Mouse (Mus musculus): ENCODE measurements at regions not wholly inside any gene's neighbourhood (a gene's known extent, or its start where the extent isn't known, plus 50 kb on each side); places are given as distances from the start of the nearest gene placed in this dataset.
"Not testable (repeated sequence)": the region's sequence is repeated elsewhere in the genome, so short reads cannot be mapped to it uniquely, and the experiment has no call there.

DNA sequence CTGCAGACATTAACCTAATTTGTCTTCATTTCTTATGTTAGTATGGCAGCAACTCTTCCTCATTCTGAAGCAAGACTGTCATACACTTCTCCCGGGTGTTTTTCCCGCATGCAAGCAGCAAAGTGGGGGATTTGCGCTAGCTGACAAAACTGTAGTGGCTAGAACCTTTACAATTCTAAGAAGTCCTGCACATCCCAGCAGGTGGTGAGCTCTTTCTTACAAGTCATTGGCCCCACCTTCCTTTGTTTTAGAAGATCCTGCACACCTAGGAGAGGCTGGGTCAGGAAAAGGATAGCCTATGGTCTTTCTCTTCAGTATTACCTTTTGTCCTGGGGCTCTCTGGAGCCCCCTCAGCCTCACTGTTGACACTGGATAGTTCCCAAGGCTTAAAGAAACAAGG, 134.5 kb upstream of the Camk1g start:
- H3K4me3 ChIP-seq (ENCODE audit: low read depth, low read length) = no peak overlapping the region
- WGBS = 55% methylated on average over 3 of the region's 3 CpGs
- no peak overlapping the region for H3K9ac ChIP-seq
- H3K4me1 ChIP-seq (ENCODE audit: insufficient read depth) = no peaks in the 10 kb centered on the region
- H3K4me2 ChIP-seq = no peak overlapping the region
- H3K36me3 ChIP-seq (ENCODE audit: insufficient read depth) = no peaks in the 10 kb centered on the region
- ATAC-seq (ENCODE audit: insufficient read depth) (no peak), DNase-seq (no peak)
- H3K27ac ChIP-seq (ENCODE audit: low read depth) = no peak overlapping the region
- H3K27me3 ChIP-seq (ENCODE audit: insufficient read depth, low read length) = no peaks in the 10 kb centered on the region
- TF ChIP-seq CTCF (IDR thresholded peaks at IDR 0.05; ENCODE audit: low read depth) = no peak
- no peaks in the 10 kb centered on the region for H3K9me3 ChIP-seq (ENCODE audit: low read depth, low read length)

DNA sequence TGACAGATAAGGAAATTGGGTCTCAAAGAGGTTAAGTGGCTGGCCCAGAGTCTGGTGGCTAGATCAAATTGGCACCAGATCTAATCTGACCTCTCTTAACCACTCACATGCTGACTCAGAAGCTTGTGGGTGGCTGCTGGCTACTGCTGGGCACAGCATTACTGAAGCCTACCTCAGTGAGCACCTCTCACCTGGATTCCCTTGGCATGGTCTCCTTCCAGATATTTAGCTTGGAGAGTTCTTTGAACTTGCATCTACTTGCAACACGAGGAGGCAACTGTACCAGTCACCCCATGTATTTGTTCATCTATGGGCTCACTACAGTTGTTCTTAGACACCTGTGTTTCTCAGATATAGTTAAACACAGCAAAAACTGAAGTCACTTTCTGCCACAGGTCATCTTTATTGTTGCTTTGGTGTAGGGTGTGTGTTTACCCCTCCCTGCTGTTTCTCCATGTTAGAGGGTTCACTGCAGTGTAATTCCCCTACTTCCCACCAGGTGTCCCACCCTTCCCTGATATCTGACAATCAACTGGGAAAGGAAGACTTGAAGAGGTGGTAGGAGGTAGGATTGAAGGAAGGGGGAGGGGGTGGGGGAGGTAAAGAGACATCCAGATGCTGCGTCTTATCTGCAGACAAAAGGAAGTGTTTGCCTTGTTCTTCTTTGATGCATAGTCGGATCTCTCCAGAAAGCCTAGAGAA, 133.7 kb upstream of the Camk1g start:
- Histone ChIP-seq H3K4me2 (no peak overlapping the region), H3K9ac (no peak overlapping the region), H3K27me3 (ENCODE audit: insufficient read depth, low read length) (no peaks in the 10 kb centered on the region), H3K4me3 (ENCODE audit: low read depth, low read length) (no peak overlapping the region), H3K27ac (ENCODE audit: low read depth) (no peak overlapping the region), H3K4me1 (ENCODE audit: insufficient read depth) (no peaks in the 10 kb centered on the region), H3K36me3 (ENCODE audit: insufficient read depth) (no peaks in the 10 kb centered on the region), H3K9me3 (ENCODE audit: low read depth, low read length) (no peaks in the 10 kb centered on the region)
- 30% methylated on average over 3 of the region's 3 CpGs for WGBS
- ATAC-seq (ENCODE audit: insufficient read depth) = no peak
- peak; percentile 92 for TF ChIP-seq CTCF (IDR thresholded peaks at IDR 0.05; ENCODE audit: low read depth)
- peak; percentile 81 for DNase-seq

DNA sequence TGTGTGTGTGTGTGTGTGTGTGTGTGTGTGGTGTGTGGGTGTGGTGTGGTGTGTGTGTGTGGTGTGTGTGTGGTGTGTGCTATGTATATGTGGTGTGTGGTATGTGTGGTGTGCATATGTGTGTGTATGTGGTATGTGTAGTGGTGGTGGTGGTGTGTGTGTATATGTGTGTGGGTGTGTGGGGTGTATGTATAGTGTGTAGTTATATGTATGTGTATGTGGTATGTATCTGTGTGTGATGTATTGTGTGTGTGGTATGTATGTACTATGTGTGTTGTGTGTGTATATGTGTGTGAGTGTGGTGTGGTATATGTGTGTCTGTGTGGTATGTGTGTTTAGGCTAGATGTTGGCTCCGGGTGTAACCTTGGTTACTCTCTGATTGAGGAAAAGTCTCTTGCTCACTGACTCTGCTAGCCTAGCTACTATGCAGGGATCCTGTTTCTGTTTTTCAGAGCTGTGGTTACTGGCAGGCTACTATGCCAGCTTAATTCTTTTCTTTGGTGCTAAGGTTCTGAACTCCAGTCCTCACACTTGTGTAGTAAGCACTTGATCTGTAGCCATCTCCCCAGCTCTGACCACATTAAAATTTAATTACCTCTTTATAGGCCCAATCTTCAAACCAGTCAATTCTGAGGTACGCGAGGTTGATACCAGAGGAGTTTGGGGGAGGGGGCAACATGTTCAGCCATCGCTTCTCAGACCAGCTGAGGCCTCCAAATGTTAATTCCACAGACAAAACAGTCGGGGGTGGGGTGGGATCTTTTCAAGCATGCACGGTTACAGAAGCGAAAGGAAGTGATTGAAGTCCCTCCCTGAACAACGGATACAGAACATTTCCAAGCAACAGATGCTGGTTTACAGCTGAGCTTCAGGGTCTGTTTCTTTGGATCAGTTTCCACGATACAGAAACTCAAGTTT, 126.4 kb upstream of the Camk1g start:
- Histone ChIP-seq H3K4me1 (ENCODE audit: insufficient read depth) (no peaks in the 10 kb centered on the region), H3K27ac (ENCODE audit: low read depth) (no peak overlapping the region), H3K9me3 (ENCODE audit: low read depth, low read length) (no peaks in the 10 kb centered on the region), H3K4me3 (ENCODE audit: low read depth, low read length) (no peak overlapping the region), H3K27me3 (ENCODE audit: insufficient read depth, low read length) (no peaks in the 10 kb centered on the region), H3K9ac (no peak overlapping the region), H3K4me2 (no peak overlapping the region), H3K36me3 (ENCODE audit: insufficient read depth) (no peaks in the 10 kb centered on the region)
- no peak for ATAC-seq (ENCODE audit: insufficient read depth)
- TF ChIP-seq CTCF (IDR thresholded peaks at IDR 0.05; ENCODE audit: low read depth) = no peak
- no peak for DNase-seq
- WGBS = 61% methylated on average over 9 of the region's 9 CpGs

DNA sequence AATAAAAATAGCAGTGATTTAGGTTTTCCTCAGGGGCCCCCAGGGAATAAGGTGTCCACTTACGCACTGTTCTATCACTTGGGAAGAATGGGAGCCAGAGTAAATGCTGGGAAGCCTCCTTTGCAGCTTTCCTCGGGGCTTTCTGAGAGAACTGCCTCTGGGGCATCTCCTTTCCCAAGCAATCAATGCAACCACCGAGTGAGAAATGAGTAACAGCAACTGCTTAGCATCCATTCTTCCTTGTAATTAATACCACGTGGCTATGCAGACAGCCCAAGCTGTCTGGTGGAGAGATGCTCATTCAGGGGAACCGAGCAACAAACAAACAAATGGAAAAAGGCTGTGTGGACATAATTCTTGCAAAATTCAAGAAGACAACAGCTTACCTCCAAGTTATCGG, 117.9 kb upstream of the Camk1g start:
- Histone ChIP-seq H3K27me3 (ENCODE audit: insufficient read depth, low read length) (no peaks in the 10 kb centered on the region), H3K4me2 (no peak overlapping the region), H3K27ac (ENCODE audit: low read depth) (no peak overlapping the region), H3K4me3 (ENCODE audit: low read depth, low read length) (no peak overlapping the region), H3K9ac (no peak overlapping the region), H3K9me3 (ENCODE audit: low read depth, low read length) (no peaks in the 10 kb centered on the region), H3K36me3 (ENCODE audit: insufficient read depth) (no peaks in the 10 kb centered on the region), H3K4me1 (ENCODE audit: insufficient read depth) (no peaks in the 10 kb centered on the region)
- 58% methylated on average over 6 of the region's 6 CpGs for WGBS
- DNase-seq = no peak
- ATAC-seq (ENCODE audit: insufficient read depth) = no peak
- no peak for TF ChIP-seq CTCF (IDR thresholded peaks at IDR 0.05; ENCODE audit: low read depth)

DNA sequence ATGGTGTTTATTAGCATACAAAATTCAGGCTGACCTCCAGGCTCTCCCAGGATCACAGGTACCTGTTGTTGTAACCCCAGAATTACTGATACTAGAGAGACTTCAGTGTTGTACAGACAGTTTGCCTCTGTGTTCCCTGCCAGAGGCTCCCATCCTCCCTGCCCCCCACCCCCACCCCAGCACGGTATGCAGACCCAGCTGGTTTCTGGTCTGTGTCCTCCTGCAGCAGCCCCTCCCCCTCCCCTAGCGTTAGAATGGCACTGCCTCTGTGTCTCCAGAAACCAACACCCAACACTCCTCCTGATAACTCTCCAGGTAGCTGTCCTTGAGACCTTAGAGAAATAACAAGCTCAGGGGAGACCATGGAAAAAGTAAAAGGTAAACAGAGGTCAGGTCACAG, 116.6 kb upstream of the Camk1g start:
- H3K4me3 ChIP-seq (ENCODE audit: low read depth, low read length); H3K4me1 ChIP-seq (ENCODE audit: insufficient read depth); ATAC-seq (ENCODE audit: insufficient read depth); H3K27me3 ChIP-seq (ENCODE audit: insufficient read depth, low read length); H3K36me3 ChIP-seq (ENCODE audit: insufficient read depth); H3K4me2 ChIP-seq; H3K27ac ChIP-seq (ENCODE audit: low read depth); H3K9ac ChIP-seq; DNase-seq; H3K9me3 ChIP-seq (ENCODE audit: low read depth, low read length): not testable (repeated sequence)
- WGBS = 3% methylated on average over 2 of the region's 2 CpGs

DNA sequence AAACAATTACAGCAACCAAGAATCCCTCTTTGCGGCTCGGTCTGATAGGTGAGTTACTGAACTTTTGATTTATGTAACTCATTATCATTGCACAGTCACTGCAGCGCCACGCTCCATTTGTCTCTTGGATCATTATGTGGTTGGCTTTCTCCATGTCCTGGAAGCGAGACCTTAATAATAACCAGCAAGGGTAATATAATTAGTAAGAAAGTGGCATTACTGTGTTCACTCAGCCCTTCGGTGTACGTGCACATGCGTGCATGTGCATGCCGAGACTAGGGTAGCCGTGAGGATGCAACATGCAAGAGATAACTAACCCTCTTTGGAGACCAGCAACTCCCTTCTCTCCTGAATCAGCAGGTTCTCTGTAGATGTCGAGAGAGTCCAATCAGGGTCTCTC, 114.9 kb upstream of the Camk1g start:
- Histone ChIP-seq H3K9ac (no peak overlapping the region), H3K9me3 (ENCODE audit: low read depth, low read length) (no peaks in the 10 kb centered on the region), H3K4me1 (ENCODE audit: insufficient read depth) (no peaks in the 10 kb centered on the region), H3K27me3 (ENCODE audit: insufficient read depth, low read length) (no peaks in the 10 kb centered on the region), H3K27ac (ENCODE audit: low read depth) (no peak overlapping the region), H3K36me3 (ENCODE audit: insufficient read depth) (no peaks in the 10 kb centered on the region), H3K4me2 (no peak overlapping the region), H3K4me3 (ENCODE audit: low read depth, low read length) (no peak overlapping the region)
- DNase-seq = no peak
- ATAC-seq (ENCODE audit: insufficient read depth) = no peak
- no peak for TF ChIP-seq CTCF (IDR thresholded peaks at IDR 0.05; ENCODE audit: low read depth)
- WGBS = 81% methylated on average over 11 of the region's 11 CpGs

DNA sequence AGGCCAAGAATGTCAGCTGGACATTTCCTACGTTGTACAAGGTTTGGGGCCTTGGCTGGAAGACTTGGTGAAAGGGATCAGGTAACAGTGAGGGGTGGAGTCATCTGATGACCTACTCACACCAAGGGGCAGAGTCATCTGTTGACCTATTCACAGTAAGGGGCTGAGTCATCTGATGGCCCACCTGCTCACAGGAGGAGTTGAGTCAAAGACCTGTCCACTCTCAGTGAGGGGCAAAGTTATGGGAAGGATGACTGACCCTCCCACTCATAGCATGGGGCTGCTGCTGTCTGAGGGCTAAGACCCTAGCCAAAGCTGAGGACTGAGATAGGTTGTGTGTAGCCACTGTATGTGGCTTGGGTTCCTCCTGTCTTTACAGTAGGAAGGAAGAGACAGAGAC, 107.2 kb upstream of the Camk1g start:
- Histone ChIP-seq H3K4me3 (ENCODE audit: low read depth, low read length) (no peak overlapping the region), H3K36me3 (ENCODE audit: insufficient read depth) (no peaks in the 10 kb centered on the region), H3K9me3 (ENCODE audit: low read depth, low read length) (no peaks in the 10 kb centered on the region), H3K27ac (ENCODE audit: low read depth) (no peak overlapping the region), H3K9ac (no peak overlapping the region), H3K4me2 (no peak overlapping the region), H3K4me1 (ENCODE audit: insufficient read depth) (no peaks in the 10 kb centered on the region), H3K27me3 (ENCODE audit: insufficient read depth, low read length) (no peaks in the 10 kb centered on the region)
- no peak for TF ChIP-seq CTCF (IDR thresholded peaks at IDR 0.05; ENCODE audit: low read depth)
- ATAC-seq (ENCODE audit: insufficient read depth) = no peak
- 29% methylated on average over 1 of the region's 1 CpGs for WGBS
- no peak for DNase-seq

Measured in lung, embryonic 14.5 days (tissue).